Mouse (Mus musculus) thymus, postnatal 10 days (tissue): ENCODE results near the gene Gm20792.
"Not testable (repeated sequence)": the region's sequence is repeated elsewhere in the genome, so short reads cannot be mapped to it uniquely, and the experiment has no call there.

ENCODE experiments used
- DNase-seq, 2 experiments: peaks; one replicate each; pipeline ENCODE4 v3.0.0; 2021; ENCODE audit warnings: low spot score in 2 of 2

The Gm20792 gene

GRCm38 (mm10) chrY:48311555-48311954 lies at the start of gene Gm20792:
TSS of gene Gm20792 (plus strand) at chrY:48311855.
- not testable (repeated sequence) for DNase-seq
